Mouse (Mus musculus): ENCODE data around the gene Ankrd44.

- TF ChIP-seq CEBPB (IDR thresholded peaks at IDR 0.05; ENCODE audit: insufficient read depth, poor library complexity, severe bottlenecking) (no peak), POLR2A (IDR thresholded peaks at IDR 0.05; ENCODE audit: insufficient read length, low read depth) (no peak), MAX (IDR thresholded peaks at IDR 0.05; ENCODE audit: low read depth) (no peak), E2F4 (IDR thresholded peaks at IDR 0.05; ENCODE audit: insufficient read depth) (no peak), MYOD1 (IDR thresholded peaks at IDR 0.05; ENCODE audit: control insufficient read depth in 1 of 3, insufficient read length in 2 of 3, low read depth in 2 of 3) (no peak), POLR2AphosphoS2 (IDR thresholded peaks at IDR 0.05; ENCODE audit: insufficient read length, low read depth) (no peak), TCF12 (IDR thresholded peaks at IDR 0.05; ENCODE audit: insufficient read depth, poor library complexity, severe bottlenecking) (no peak), TCF3 (IDR thresholded peaks at IDR 0.05; ENCODE audit: insufficient read length, low read depth) (no peak)
These were observed 127.8 kb downstream of the Ankrd44 start for GRCm38 (mm10) chr1:54798415-54798814.

Measured in myocyte (in vitro differentiated cells).